Comparison of ENCODE assay signal across 18 mouse cellular contexts in genomic region chr4:155660641-155661040, GRCm38 (mm10). TPM values are rescaled to one million over a fixed set of nuclear protein-coding genes. Genes with fewer than 3 reads are reported as not detected.
A peak's percentile ranks its signal among the peaks of the same experiment; 100 is the strongest.
DNase-seq lines count a peak whose midpoint lies in the region; ATAC-seq and TF ChIP-seq lines count a peak whose summit lies in the region.
"Had no signal": no experiment of that assay in that cellular context is flagged by ENCODE, and none has a peak within 500 bp of the region (broad histone marks: within the 10 kb centered on the region; RNA-seq: fewer than 3 reads in every experiment).

No protein-coding gene starts in this region.

- H3K27ac ChIP-seq in kidney, postnatal 0 days = no peak overlapping the region
- H3K27ac ChIP-seq: hindbrain, embryonic 12.5 days; limb, embryonic 12.5 days; neural tube, embryonic 13.5 days had no signal

- no peaks in the 10 kb centered on the region for H3K27me3 ChIP-seq in kidney, postnatal 0 days (ENCODE audit: insufficient read depth, low read length)

- no peak for TF ChIP-seq CTCF in kidney, postnatal 0 days (IDR thresholded peaks at IDR 0.05; ENCODE audit: low read depth)

- no peaks in the 10 kb centered on the region for H3K4me1 ChIP-seq in kidney, postnatal 0 days (replicated peaks; ENCODE audit: insufficient read depth, low read length)
- H3K4me1 ChIP-seq: hindbrain, embryonic 12.5 days; limb, embryonic 12.5 days; neural tube, embryonic 13.5 days had no signal

- ATAC-seq in kidney, postnatal 0 days (replicated peaks; ENCODE audit: low FRiP score, low read depth) = peak; percentile 50; the same call in 1 of the 2 replicates
- ATAC-seq: midbrain, embryonic 16.5 days had no signal

- H3K4me3 ChIP-seq in kidney, postnatal 0 days (replicated peaks; ENCODE audit: low read depth, low read length) = no peak overlapping the region
- H3K4me3 ChIP-seq: hindbrain, embryonic 12.5 days; limb, embryonic 12.5 days; neural tube, embryonic 13.5 days had no signal

- peak; percentile 55 for DNase-seq in adrenal gland, adult 2 months
- no peak for DNase-seq in adrenal gland, adult 8-10 months
- peak; percentile 21 for DNase-seq in kidney, postnatal 0 days (ENCODE audit: low spot score)
- no peak for DNase-seq in kidney, adult 9 months
- DNase-seq in 3T3-L1 (ENCODE audit: low read depth, low spot score) = peak; percentile 72
- DNase-seq in adrenal gland, postnatal 36 days = peak; percentile 56 to 64
- DNase-seq in right cerebral cortex, postnatal 25 days = no peak
- DNase-seq in gastrocnemius, postnatal 25 days = no peak
- DNase-seq: cerebellum, adult 11 months; layer of hippocampus, postnatal 36 days; lung, postnatal 4 days had no signal

- peaks cover 12% of the 10 kb centered on the region; the same call in 1 of the 2 replicates for H3K36me3 ChIP-seq in kidney, postnatal 0 days (ENCODE audit: insufficient read depth, low read length)

- no peaks in the 10 kb centered on the region for H3K9me3 ChIP-seq in kidney, postnatal 0 days (replicated peaks; ENCODE audit: low read length)
- H3K9me3 ChIP-seq: hindbrain, embryonic 12.5 days; limb, embryonic 12.5 days; neural tube, embryonic 13.5 days had no signal

- WGBS in kidney, postnatal 0 days = 64% methylated on average over 12 of the region's 12 CpGs

- H3K4me2 ChIP-seq in kidney, postnatal 0 days (ENCODE audit: low read length) = no peak overlapping the region
- H3K4me2 ChIP-seq: hindbrain, embryonic 12.5 days; limb, embryonic 12.5 days; neural tube, embryonic 13.5 days had no signal

- no peak overlapping the region for H3K9ac ChIP-seq in kidney, postnatal 0 days (ENCODE audit: low read depth, low read length)
- H3K9ac ChIP-seq: hindbrain, embryonic 12.5 days; limb, embryonic 12.5 days; neural tube, embryonic 13.5 days had no signal

RNA-seq across cellular contexts. Expression of gene Mmp23, which starts 7.5 kb away (rescaled TPM):
- total RNA-seq in adrenal gland, adult 2 months (2021) = 1 to 10 TPM; 5.2 to 7.6 TPM
- 23.2 and 23.9 TPM in 2 replicates for polyA plus RNA-seq in adrenal gland, adult 2 months (2012; rRNA removed)
- 1 to 10 TPM; 4.8 to 8.4 (median 6.7) TPM for total RNA-seq in adrenal gland, adult 8-10 months (2022)
- 77.2 and 80.3 TPM in 2 replicates for polyA plus RNA-seq in kidney, postnatal 0 days (2015; fragmentation: Nextera tagmentation; extraction: Ambion mirVana)
- 1 to 10 TPM; 5.5 to 8.9 TPM for total RNA-seq in adrenal gland, postnatal 36 days (2021)
- total RNA-seq in gastrocnemius, postnatal 25 days (2021) = 1 to 10 TPM; 3.0 to 5.0 TPM

RNA-seq across cellular contexts. Expression of gene Mib2, which starts 8.4 kb away (rescaled TPM):
- total RNA-seq in adrenal gland, adult 2 months (2021) = 10 to 100 TPM; 40.8 to 50.9 TPM
- polyA plus RNA-seq in adrenal gland, adult 2 months (2012; rRNA removed) = 110 and 117 TPM in 2 replicates
- total RNA-seq in adrenal gland, adult 8-10 months (2022) = 10 to 100 TPM; 53.5 to 74.5 (median 61.5) TPM
- polyA plus RNA-seq in kidney, postnatal 0 days (2015; fragmentation: Nextera tagmentation; extraction: Ambion mirVana) = 19.6 and 21.0 TPM in 2 replicates
- 10 to 100 TPM; 43.6 to 48.9 TPM for total RNA-seq in adrenal gland, postnatal 36 days (2021)
- total RNA-seq in gastrocnemius, postnatal 25 days (2021) = 10 to 100 TPM; 14.4 to 14.5 TPM

RNA-seq across cellular contexts. Expression of gene Gm10563, which starts 15.4 kb away (rescaled TPM):
- total RNA-seq in adrenal gland, adult 2 months (2021) = not detected
- polyA plus RNA-seq in adrenal gland, adult 2 months (2012; rRNA removed) = not detected in 2 replicates
- not detected for total RNA-seq in adrenal gland, adult 8-10 months (2022)
- not detected in 2 replicates for polyA plus RNA-seq in kidney, postnatal 0 days (2015; fragmentation: Nextera tagmentation; extraction: Ambion mirVana)
- not detected for total RNA-seq in adrenal gland, postnatal 36 days (2021)
- not detected for total RNA-seq in gastrocnemius, postnatal 25 days (2021)
- total RNA-seq: adrenal gland, adult 18-20 months; layer of hippocampus, postnatal 36 days had no signal
- polyA plus RNA-seq: hindbrain, embryonic 12.5 days; kidney, embryonic 14.5 days; limb, embryonic 12.5 days; midbrain, embryonic 16.5 days; neural tube, embryonic 13.5 days; stomach, embryonic 14.5 days had no signal

RNA-seq across cellular contexts. Expression of gene Fndc10, which starts 33.5 kb away (rescaled TPM):
- total RNA-seq in adrenal gland, adult 2 months (2021) = 10 to 100 TPM; 42.6 to 65.1 TPM
- polyA plus RNA-seq in adrenal gland, adult 2 months (2012; rRNA removed) = 247 and 266 TPM in 2 replicates
- total RNA-seq in adrenal gland, adult 8-10 months (2022) = 10 to 100 TPM; 67.7 to 72.0 (median 69.9) TPM
- 9.1 and 12.1 TPM in 2 replicates for polyA plus RNA-seq in kidney, postnatal 0 days (2015; fragmentation: Nextera tagmentation; extraction: Ambion mirVana)
- 10 to 100 TPM; 31.3 to 59.8 TPM for total RNA-seq in adrenal gland, postnatal 36 days (2021)
- total RNA-seq in gastrocnemius, postnatal 25 days (2021) = 1 to 10 TPM; 1.5 to 1.7 TPM

RNA-seq across cellular contexts. Expression of gene Cdk11b, which starts 36.0 kb away (rescaled TPM):
- total RNA-seq in adrenal gland, adult 2 months (2021) = 10 to 100 TPM; 41.6 to 46.7 TPM
- 11.9 and 18.9 TPM in 2 replicates for polyA plus RNA-seq in adrenal gland, adult 2 months (2012; rRNA removed)
- total RNA-seq in adrenal gland, adult 8-10 months (2022) = 10 to 100 TPM; 43.1 to 56.6 (median 47.3) TPM
- 60.0 and 65.4 TPM in 2 replicates for polyA plus RNA-seq in kidney, postnatal 0 days (2015; fragmentation: Nextera tagmentation; extraction: Ambion mirVana)
- 10 to 100 TPM; 42.5 to 52.6 TPM for total RNA-seq in adrenal gland, postnatal 36 days (2021)
- 10 to 100 TPM; 25.9 to 26.1 TPM for total RNA-seq in gastrocnemius, postnatal 25 days (2021)

Comparison
In these comparisons a context has a peak if more than half of its experiments do, and no peak if none do; other contexts are left out.
1. DNase-seq: peak in adrenal gland, adult 2 months (single experiment), kidney, postnatal 0 days (single experiment), 3T3-L1 (single experiment) and adrenal gland, postnatal 36 days (2 of 2); none in adrenal gland, adult 8-10 months (single experiment), kidney, adult 9 months (single experiment), right cerebral cortex, postnatal 25 days (single experiment) and gastrocnemius, postnatal 25 days (single experiment).